Mouse (Mus musculus) CD8-positive naive resting alpha-beta T cell, adult 2 months (primary cell): Measurements from ENCODE around the gene Dnah2.
"Not testable (repeated sequence)": the region's sequence is repeated elsewhere in the genome, so short reads cannot be mapped to it uniquely, and the experiment has no call there.

Experiments used
- DNase-seq, 2 experiments: peaks; one replicate each; pipeline ENCODE4 v3.0.0; 2022; ENCODE audit warnings: low read depth in 2 of 2, low spot score in 2 of 2

Dnah2 gene

GRCm38 (mm10) chr11:69395634-69396373 lies 153.1 kb downstream of the Dnah2 start:
- DNase-seq = peak; percentile 95 to 96

- peak; percentile 82 to 84 for DNase-seq
These were observed 153.7 kb downstream of the Dnah2 start, which contains the start of the genes Naa38 and Cyb5d1 for GRCm38 (mm10) chr11:69395235-69395633. Gene Naa38 (plus strand): TSS chr11:69395487. Gene Cyb5d1 (minus strand): TSS chr11:69395631.

DNA sequence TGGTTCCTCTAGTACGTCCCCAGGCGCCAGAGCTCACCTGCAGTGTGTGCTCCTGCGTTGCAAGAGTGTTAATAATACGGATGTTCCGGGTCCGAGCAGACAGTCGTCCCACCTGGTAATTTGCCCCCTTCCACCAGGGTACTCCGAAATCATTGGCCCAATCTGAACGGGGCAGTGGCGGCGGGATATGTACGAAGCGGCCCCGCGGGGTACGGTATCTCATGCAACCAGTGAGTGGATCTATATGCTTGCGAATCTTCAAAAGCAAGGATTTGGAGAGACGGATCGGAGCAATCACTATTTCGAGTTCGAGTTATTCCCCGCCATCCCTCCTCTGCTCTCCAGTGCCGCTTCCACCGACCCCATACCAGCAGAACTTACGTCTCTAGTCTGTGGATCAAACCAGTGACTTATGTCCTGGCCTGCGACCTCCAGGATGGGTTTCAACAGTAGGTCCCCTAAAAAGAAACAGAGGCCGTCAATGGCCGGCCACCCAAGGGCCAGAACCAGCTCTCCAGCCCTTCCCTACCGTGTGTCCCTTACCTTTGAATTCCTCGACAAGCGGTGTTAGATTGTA lies 154.2 kb downstream of the Dnah2 start:
- not testable (repeated sequence) for DNase-seq

DNA sequence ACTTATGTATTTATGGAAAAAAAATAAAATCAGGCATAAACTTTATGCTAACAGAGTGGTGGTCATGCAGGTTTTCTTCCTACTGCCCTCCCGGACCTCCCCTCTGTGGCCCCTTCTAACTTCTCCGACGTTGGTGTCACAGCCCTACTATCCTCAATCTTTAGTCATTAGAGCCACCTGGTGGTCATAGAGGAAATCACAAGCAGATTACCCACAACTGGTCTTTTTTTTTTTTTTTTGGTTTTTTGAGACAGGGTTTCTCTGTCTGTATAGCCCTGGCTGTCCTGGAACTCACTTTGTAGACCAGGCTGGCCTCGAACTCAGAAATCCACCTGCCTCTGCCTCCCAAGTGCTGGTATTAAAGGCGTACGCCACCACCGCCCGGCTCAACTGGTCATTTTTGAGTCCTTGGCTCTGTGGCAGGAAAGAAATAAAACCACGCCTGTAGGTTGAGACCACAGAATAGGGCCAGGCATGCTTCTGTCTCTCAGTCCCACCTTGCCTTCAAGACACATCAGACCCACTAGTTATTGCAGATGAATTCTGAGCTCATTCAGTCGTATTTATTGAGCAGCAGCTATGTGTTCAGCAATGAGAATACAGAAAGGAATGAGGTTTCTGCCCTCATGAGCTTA lies 158.4 kb downstream of the Dnah2 start:
- peak in 1 of 2 experiments; percentile 77 for DNase-seq

- no peak for DNase-seq
These were observed 159.1 kb downstream of the Dnah2 start for GRCm38 (mm10) chr11:69389531-69390399.

DNA sequence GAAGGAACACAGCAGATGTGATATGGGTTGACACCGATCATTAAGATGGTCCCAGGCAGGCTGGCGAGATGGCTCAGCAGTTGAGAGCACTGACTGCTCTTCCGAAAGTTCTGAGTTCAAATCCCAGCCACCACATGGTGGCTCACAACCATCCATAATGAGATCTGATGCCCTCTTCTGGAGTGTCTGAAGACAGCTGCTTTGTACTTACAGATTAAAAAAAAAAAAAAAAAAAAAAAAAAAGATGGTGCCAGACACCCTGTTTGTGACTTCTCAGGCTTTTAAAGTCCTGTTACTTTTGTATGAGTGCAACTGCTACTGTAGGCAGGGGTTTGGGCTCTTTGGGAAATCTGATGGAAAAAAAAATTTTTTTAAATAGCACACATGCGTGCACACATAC lies 160.2 kb downstream of the Dnah2 start:
- no peak for DNase-seq

DNA sequence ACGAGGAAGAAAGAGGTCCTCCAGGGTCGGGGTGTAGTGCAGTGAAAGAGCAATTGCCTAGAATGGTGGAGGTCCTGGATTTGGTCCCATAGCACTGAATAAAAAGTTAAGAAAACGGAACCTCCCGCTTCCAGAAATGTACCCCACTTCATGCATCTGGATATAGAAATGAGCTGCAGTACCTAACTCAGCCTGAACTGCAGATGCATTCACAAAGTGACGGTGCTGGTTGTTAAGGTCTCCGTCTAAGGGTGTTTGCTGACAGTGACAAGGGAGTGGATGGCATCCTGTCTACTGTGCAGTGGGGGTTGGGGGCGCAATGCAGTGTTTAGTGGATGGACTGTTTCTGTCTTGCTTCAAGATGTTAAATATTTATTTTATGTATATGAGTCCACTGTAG lies 162.2 kb downstream of the Dnah2 start:
- no peak for DNase-seq

DNA sequence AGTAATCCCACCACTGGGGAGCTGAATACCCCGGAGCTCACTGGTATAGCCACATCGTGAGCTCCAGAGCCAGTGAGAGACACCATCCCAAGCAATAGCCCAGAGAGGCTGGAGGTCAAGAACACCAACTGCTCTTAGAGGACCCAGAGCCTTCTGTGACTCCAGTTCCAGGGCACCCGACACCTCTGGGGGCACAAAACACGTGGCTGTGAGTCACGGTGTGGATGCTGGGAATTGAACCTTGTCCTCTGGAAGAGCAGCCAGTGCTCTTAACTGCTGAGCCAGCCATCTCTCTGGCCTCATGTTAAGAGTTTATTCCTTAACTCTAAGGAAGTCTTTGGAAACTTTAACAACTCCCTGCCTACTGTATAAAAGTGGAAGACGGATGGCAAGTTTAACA lies 163.9 kb downstream of the Dnah2 start:
- no peak for DNase-seq

GRCm38 (mm10) chr11:69382478-69383105 lies 166.3 kb downstream of the Dnah2 start:
- DNase-seq = no peak

DNA sequence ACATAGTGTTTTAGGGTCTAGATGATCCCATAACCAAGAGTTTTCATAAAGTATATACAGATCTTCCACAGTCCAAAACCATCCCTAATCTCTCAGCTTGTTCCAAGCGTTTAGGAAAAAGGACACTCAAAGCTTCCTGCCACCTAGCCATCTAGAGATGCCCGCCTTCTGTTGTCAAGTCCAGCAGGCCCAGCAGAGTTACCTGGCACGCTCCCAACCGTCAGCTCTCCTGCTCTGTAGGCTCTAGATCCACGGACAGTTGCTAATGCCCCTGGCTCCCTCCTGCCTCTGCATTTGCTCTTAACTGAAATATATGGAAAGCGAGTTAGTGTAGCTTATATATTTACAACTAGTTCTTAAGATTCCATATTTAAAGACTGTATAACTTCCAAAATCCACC lies 167.6 kb downstream of the Dnah2 start:
- no peak for DNase-seq

- DNase-seq = no peak
These were observed 169.3 kb downstream of the Dnah2 start for GRCm38 (mm10) chr11:69379600-69379999.

- no peak for DNase-seq
These were observed 171.1 kb downstream of the Dnah2 start for GRCm38 (mm10) chr11:69377766-69378165.

GRCm38 (mm10) chr11:69375646-69376045 lies 173.3 kb downstream of the Dnah2 start:
- no peak for DNase-seq

- DNase-seq = no peak
These were observed 175.5 kb downstream of the Dnah2 start for GRCm38 (mm10) chr11:69373223-69373965.

DNA sequence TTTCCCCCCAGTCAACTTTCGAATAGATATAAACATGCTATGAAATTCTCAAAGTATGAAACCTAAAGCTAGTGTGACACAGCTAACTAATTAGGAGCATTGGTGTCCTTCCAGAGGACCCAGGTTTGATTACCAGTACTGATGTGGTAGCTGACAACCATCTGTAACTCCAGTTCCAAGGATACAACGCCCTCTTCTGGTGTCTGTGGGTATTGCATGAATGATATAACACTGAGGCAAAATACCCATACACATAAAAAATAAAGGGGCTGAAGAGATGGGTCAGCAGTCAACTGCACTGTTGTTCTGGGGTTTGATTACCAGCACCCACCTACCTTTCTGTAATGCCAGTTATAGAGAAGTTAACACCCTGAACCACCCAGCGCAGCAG lies 176.1 kb downstream of the Dnah2 start:
- peak in 1 of 2 experiments; percentile 57 for DNase-seq

DNA sequence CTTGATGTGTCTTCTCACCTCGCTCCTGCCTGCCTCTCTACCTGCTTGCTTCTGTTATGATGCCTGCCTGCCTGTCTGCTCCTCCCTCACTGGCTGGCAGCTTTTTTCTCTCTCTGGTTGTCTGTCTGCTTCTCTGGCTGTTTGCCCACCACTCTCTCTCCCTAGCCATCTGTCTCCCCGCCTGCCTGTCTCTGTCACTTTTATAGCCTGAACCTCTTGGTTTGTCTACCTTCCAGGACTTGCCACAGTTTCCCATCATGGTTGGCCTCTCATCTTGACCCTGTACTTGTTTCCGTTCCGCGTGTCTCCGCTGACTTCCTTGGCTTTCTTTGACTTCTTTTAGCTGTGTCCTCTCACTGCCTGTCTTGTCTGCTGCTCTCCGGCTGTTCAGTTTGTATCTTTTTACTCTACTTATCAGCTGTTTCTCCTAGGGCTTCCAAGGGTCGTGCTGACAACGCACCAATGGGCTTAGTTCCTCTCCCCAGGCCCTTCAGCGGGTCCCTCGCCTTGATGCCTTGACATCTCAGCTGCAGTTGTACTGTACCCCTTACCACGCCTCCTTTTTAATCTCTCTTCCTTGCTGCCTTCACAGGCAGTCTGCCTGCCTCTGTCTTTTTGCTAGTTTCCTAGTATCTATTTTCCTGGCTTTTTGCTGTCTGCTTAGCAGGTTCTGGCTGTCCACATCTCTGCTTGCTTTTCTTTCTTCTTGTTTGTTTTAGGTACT lies 176.7 kb downstream of the Dnah2 start:
- DNase-seq = no peak

GRCm38 (mm10) chr11:69371601-69372000 lies 177.3 kb downstream of the Dnah2 start:
- DNase-seq = no peak

- no peak for DNase-seq
These were observed 178.1 kb downstream of the Dnah2 start for GRCm38 (mm10) chr11:69370817-69371215.
